Mouse (Mus musculus): Measurements from ENCODE around the gene Akr1b10. TPM values are rescaled to one million over a fixed set of nuclear protein-coding genes. Genes with fewer than 3 reads are reported as not detected.
A peak's percentile ranks its signal among the peaks of the same experiment; 100 is the strongest.

Gene Akr1b10
- polyA plus RNA-seq, 1 experiment, result 38.2 TPM

DNA sequence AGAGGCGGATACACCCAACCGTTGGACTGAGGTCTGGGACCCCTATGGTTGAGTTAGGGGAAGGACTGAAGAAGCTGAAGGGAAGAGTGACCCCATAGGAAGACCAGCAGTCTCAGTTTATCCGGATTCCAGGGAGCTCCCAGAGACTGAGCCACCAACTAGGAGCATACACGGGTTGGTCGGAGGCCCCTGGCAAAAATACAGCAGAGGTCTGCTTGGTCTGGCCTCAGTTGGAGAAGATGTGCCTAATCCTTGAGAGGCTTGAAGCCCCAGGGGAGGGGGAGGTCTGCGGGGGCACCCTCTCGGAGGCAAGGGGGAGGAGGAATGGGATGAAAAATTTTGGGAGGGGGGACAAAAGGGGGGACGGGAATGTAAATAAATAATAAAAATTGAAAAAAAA is 617 bp upstream of the Akr1b10 start:
- Histone ChIP-seq H3K4me2 (ENCODE audit: low read depth) (peak overlapping the region; percentile 99), H3K79me2 (ENCODE audit: control insufficient read depth, insufficient read depth) (peaks cover 9% of the 10 kb centered on the region), H3K27me3 (ENCODE audit: control insufficient read depth, insufficient read depth, insufficient read length) (no peaks in the 10 kb centered on the region), H3K4me3 (peak overlapping the region; percentile 44), H3K36me3 (ENCODE audit: control insufficient read depth, insufficient read depth) (peaks cover 8% of the 10 kb centered on the region), H3ac (ENCODE audit: control insufficient read depth, insufficient read length) (no peak overlapping the region)
- TF ChIP-seq E2F4 (IDR thresholded peaks at IDR 0.05; ENCODE audit: insufficient read depth), result no peak
- TF ChIP-seq POLR2AphosphoS2 (IDR thresholded peaks at IDR 0.05; ENCODE audit: insufficient read length, low read depth), result no peak
- no peak for TF ChIP-seq MAX (IDR thresholded peaks at IDR 0.05; ENCODE audit: low read depth)
- no peak for TF ChIP-seq POLR2A (IDR thresholded peaks at IDR 0.05; ENCODE audit: insufficient read length, low read depth)
- TF ChIP-seq TCF3 (IDR thresholded peaks at IDR 0.05; ENCODE audit: insufficient read length, low read depth), result no peak
- TF ChIP-seq CEBPB (IDR thresholded peaks at IDR 0.05; ENCODE audit: insufficient read depth, poor library complexity, severe bottlenecking), result no peak
- no peak for TF ChIP-seq REST (IDR thresholded peaks at IDR 0.05; ENCODE audit: insufficient read depth, insufficient read length)
- no peak for TF ChIP-seq MYOG (IDR thresholded peaks at IDR 0.05; ENCODE audit: control insufficient read depth in 1 of 3, insufficient read depth in 1 of 3, insufficient read length in 2 of 3, low read depth in 2 of 3)
- no peak for TF ChIP-seq MYOD1 (IDR thresholded peaks at IDR 0.05; ENCODE audit: control insufficient read depth in 1 of 3, insufficient read length in 2 of 3, low read depth in 2 of 3)
- TF ChIP-seq USF1 (IDR thresholded peaks at IDR 0.05; ENCODE audit: low read depth), result no peak
- no peak for TF ChIP-seq SRF (IDR thresholded peaks at IDR 0.05; ENCODE audit: control insufficient read depth, insufficient read length, low read depth)
- no peak for TF ChIP-seq TCF12 (IDR thresholded peaks at IDR 0.05; ENCODE audit: insufficient read depth, poor library complexity, severe bottlenecking)

GRCm38 (mm10) chr6:34384701-34385370 is 818 bp downstream of the Akr1b10 start:
- peak in 1 of 3 experiments; percentile 7 for TF ChIP-seq MYOG (IDR thresholded peaks at IDR 0.05; ENCODE audit: control insufficient read depth in 1 of 3, insufficient read depth in 1 of 3, insufficient read length in 2 of 3, low read depth in 2 of 3)
- TF ChIP-seq SRF (IDR thresholded peaks at IDR 0.05; ENCODE audit: control insufficient read depth, insufficient read length, low read depth), result no peak
- no peak overlapping the region for H3ac ChIP-seq (ENCODE audit: control insufficient read depth, insufficient read length)
- H3K79me2 ChIP-seq (ENCODE audit: control insufficient read depth, insufficient read depth), result peaks cover 9% of the 10 kb centered on the region
- peak overlapping the region; percentile 99 for H3K4me2 ChIP-seq (ENCODE audit: low read depth)
- H3K4me3 ChIP-seq, result peak overlapping the region; percentile 44
- no peaks in the 10 kb centered on the region for H3K27me3 ChIP-seq (ENCODE audit: control insufficient read depth, insufficient read depth, insufficient read length)
- H3K36me3 ChIP-seq (ENCODE audit: control insufficient read depth, insufficient read depth), result peaks cover 13% of the 10 kb centered on the region

DNA sequence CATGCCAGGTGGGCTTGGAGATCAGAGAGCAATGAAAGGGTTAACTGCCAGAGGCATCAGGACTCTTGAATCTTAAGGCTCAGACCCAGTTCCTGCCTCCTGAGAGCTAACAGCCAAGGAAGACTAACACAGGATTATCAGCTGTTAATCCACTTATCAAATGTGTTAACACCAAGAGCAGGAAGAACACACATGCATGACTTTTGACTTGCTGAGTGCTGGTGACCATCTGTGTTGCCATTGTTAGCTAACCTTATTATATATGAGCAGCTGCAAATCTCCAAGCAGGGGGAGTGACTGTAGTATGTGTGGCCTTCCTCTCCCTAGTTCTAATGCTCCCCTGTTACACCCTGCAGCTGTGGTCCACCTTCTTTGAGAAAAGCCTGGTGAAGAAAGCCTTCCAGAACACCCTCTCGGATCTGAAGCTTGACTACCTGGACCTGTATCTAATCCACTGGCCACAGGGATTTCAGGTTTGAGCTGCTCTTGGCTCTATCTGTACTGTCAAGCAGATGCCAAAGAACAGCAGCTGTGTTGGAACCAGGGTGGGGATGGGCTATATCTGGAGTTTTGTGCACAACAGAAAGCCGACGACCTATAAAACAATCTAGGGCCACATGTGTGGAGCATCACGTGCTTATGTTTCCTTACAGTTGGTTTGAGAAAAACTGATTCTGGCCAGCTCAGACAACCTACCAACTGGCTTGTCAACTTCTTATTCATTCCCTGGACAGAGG is 4.6 kb downstream of the Akr1b10 start:
- H3K4me3 ChIP-seq, result no peak overlapping the region
- H3K79me2 ChIP-seq (ENCODE audit: control insufficient read depth, insufficient read depth), result peaks cover 9% of the 10 kb centered on the region
- no peaks in the 10 kb centered on the region for H3K27me3 ChIP-seq (ENCODE audit: control insufficient read depth, insufficient read depth, insufficient read length)
- H3K4me2 ChIP-seq (ENCODE audit: low read depth), result peak overlapping the region; percentile 30
- H3ac ChIP-seq (ENCODE audit: control insufficient read depth, insufficient read length), result no peak overlapping the region
- peaks cover 39% of the 10 kb centered on the region for H3K36me3 ChIP-seq (ENCODE audit: control insufficient read depth, insufficient read depth)
- TF ChIP-seq POLR2A (IDR thresholded peaks at IDR 0.05; ENCODE audit: insufficient read length, low read depth) (no peak), MYOG (IDR thresholded peaks at IDR 0.05; ENCODE audit: control insufficient read depth in 1 of 3, insufficient read depth in 1 of 3, insufficient read length in 2 of 3, low read depth in 2 of 3) (peak in 2 of 3 experiments; percentile 46 to 57), CEBPB (IDR thresholded peaks at IDR 0.05; ENCODE audit: insufficient read depth, poor library complexity, severe bottlenecking) (no peak), REST (IDR thresholded peaks at IDR 0.05; ENCODE audit: insufficient read depth, insufficient read length) (no peak), MYOD1 (IDR thresholded peaks at IDR 0.05; ENCODE audit: control insufficient read depth in 1 of 3, insufficient read length in 2 of 3, low read depth in 2 of 3) (peak; percentile 51 to 77 (median 56)), TCF12 (IDR thresholded peaks at IDR 0.05; ENCODE audit: insufficient read depth, poor library complexity, severe bottlenecking) (peak; percentile 68), TCF3 (IDR thresholded peaks at IDR 0.05; ENCODE audit: insufficient read length, low read depth) (peak; percentile 33), E2F4 (IDR thresholded peaks at IDR 0.05; ENCODE audit: insufficient read depth) (no peak), SRF (IDR thresholded peaks at IDR 0.05; ENCODE audit: control insufficient read depth, insufficient read length, low read depth) (no peak), MAX (IDR thresholded peaks at IDR 0.05; ENCODE audit: low read depth) (no peak), POLR2AphosphoS2 (IDR thresholded peaks at IDR 0.05; ENCODE audit: insufficient read length, low read depth) (no peak), USF1 (IDR thresholded peaks at IDR 0.05; ENCODE audit: low read depth) (peak; percentile 52)

GRCm38 (mm10) chr6:34395897-34396296 is 11.9 kb downstream of the Akr1b10 start:
- Histone ChIP-seq H3K27me3 (ENCODE audit: control insufficient read depth, insufficient read depth, insufficient read length) (no peaks in the 10 kb centered on the region), H3K4me2 (ENCODE audit: low read depth) (no peak overlapping the region), H3K79me2 (ENCODE audit: control insufficient read depth, insufficient read depth) (no peaks in the 10 kb centered on the region), H3K4me3 (no peak overlapping the region), H3K36me3 (ENCODE audit: control insufficient read depth, insufficient read depth) (peaks cover 56% of the 10 kb centered on the region), H3ac (ENCODE audit: control insufficient read depth, insufficient read length) (no peak overlapping the region)
- TF ChIP-seq CEBPB (IDR thresholded peaks at IDR 0.05; ENCODE audit: insufficient read depth, poor library complexity, severe bottlenecking), result 0 out of 2 replicates have a peak, but pooled peaks have one; percentile 44
- no peak for TF ChIP-seq TCF12 (IDR thresholded peaks at IDR 0.05; ENCODE audit: insufficient read depth, poor library complexity, severe bottlenecking)

DNA sequence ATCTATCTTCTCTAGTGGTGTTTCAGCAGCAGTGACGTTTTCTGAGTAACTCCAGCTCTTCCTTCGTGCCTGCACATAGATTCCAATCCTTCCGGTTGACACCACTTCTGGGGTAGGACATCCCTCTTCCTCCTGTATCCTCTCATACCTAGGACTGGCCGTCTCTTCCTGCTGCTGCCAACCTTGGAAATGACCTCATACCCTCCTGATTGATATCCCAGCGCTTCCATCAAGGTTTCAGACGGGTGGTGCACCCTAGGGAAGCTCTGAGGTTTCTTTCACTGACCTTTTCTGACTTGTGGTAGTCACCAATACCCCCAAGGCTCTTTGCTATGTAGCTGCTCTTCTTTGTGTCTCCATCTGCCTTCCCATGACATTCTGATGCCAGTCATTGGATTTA is 14.4 kb downstream of the Akr1b10 start:
- H3K4me2 ChIP-seq (ENCODE audit: low read depth), result no peak overlapping the region
- H3ac ChIP-seq (ENCODE audit: control insufficient read depth, insufficient read length), result no peak overlapping the region
- no peaks in the 10 kb centered on the region for H3K79me2 ChIP-seq (ENCODE audit: control insufficient read depth, insufficient read depth)
- TF ChIP-seq MYOG (IDR thresholded peaks at IDR 0.05; ENCODE audit: control insufficient read depth in 1 of 3, insufficient read depth in 1 of 3, insufficient read length in 2 of 3, low read depth in 2 of 3) (no peak), TCF12 (IDR thresholded peaks at IDR 0.05; ENCODE audit: insufficient read depth, poor library complexity, severe bottlenecking) (no peak), E2F4 (IDR thresholded peaks at IDR 0.05; ENCODE audit: insufficient read depth) (no peak), POLR2A (IDR thresholded peaks at IDR 0.05; ENCODE audit: insufficient read length, low read depth) (no peak), POLR2AphosphoS2 (IDR thresholded peaks at IDR 0.05; ENCODE audit: insufficient read length, low read depth) (no peak), MAX (IDR thresholded peaks at IDR 0.05; ENCODE audit: low read depth) (no peak), USF1 (IDR thresholded peaks at IDR 0.05; ENCODE audit: low read depth) (no peak), CEBPB (IDR thresholded peaks at IDR 0.05; ENCODE audit: insufficient read depth, poor library complexity, severe bottlenecking) (no peak), TCF3 (IDR thresholded peaks at IDR 0.05; ENCODE audit: insufficient read length, low read depth) (no peak), REST (IDR thresholded peaks at IDR 0.05; ENCODE audit: insufficient read depth, insufficient read length) (no peak), MYOD1 (IDR thresholded peaks at IDR 0.05; ENCODE audit: control insufficient read depth in 1 of 3, insufficient read length in 2 of 3, low read depth in 2 of 3) (no peak), SRF (IDR thresholded peaks at IDR 0.05; ENCODE audit: control insufficient read depth, insufficient read length, low read depth) (no peak)
- no peaks in the 10 kb centered on the region for H3K27me3 ChIP-seq (ENCODE audit: control insufficient read depth, insufficient read depth, insufficient read length)
- H3K4me3 ChIP-seq, result no peak overlapping the region
- H3K36me3 ChIP-seq (ENCODE audit: control insufficient read depth, insufficient read depth), result peaks cover 42% of the 10 kb centered on the region
